Mouse (Mus musculus) ES-Bruce4 (cell line): Measurements from ENCODE around the gene Ranbp9.

ENCODE experiments used
- CTCF ChIP-seq: IDR thresholded peaks from one replicate; pipeline ENCODE4 v1.8.1; 2011; ENCODE audit warnings: low read depth, low read length
- EP300 ChIP-seq: IDR thresholded peaks from 2 replicates; pipeline ENCODE4 v1.6.1; 2011; ENCODE audit warnings: low read depth, low read length; ENCODE audit not compliant: insufficient read depth
- POLR2A ChIP-seq: IDR thresholded peaks from one replicate; pipeline ENCODE4 v1.8.1; 2011; ENCODE audit warnings: low read length; ENCODE audit not compliant: insufficient read depth

- TF ChIP-seq CTCF (no peak), POLR2A (no peak), EP300 (0 out of 2 replicates have a peak, but pooled peaks have one; percentile 31)
These were observed 20.5 kb upstream of the Ranbp9 start for GRCm38 (mm10) chr13:43501601-43502000.
